Mouse (Mus musculus): Measurements from ENCODE around the gene Scarb1. TPM values are rescaled to one million over a fixed set of nuclear protein-coding genes. Genes with fewer than 3 reads are reported as not detected.

Gene Scarb1
- polyA plus RNA-seq, 1 experiment from 2014 or later = 30.1 TPM

GRCm38 (mm10) chr5:125230463-125230862, 110.4 kb downstream of the Scarb1 start:
- no peak for ATAC-seq (ENCODE audit: low FRiP score, low TSS enrichment)
- 77% methylated on average over 5 of the region's 5 CpGs for WGBS

GRCm38 (mm10) chr5:125229097-125229496, 111.8 kb downstream of the Scarb1 start:
- H3K4me2 ChIP-seq (replicated peaks; ENCODE audit: low read depth) = no peak overlapping the region
- H3K36me3 ChIP-seq (ENCODE audit: control insufficient read depth, insufficient read depth, low read length) = no peaks in the 10 kb centered on the region
- TF ChIP-seq EP300 (optimal IDR thresholded peaks at IDR 0.05) (no peak), CTCF (IDR thresholded peaks at IDR 0.05; ENCODE audit: low read depth) (no peak)
- H3K27me3 ChIP-seq (ENCODE audit: control insufficient read depth, insufficient read depth, low read length) = no peaks in the 10 kb centered on the region
- no peak overlapping the region for H3K4me3 ChIP-seq (ENCODE audit: low read depth, low read length)
- 91% methylated on average over 2 of the region's 2 CpGs for WGBS
- ATAC-seq (ENCODE audit: low FRiP score, low TSS enrichment) (no peak), DNase-seq (ENCODE audit: low spot score) (no peak)
- no peak overlapping the region for H3K9ac ChIP-seq (ENCODE audit: low read length)
- H3K27ac ChIP-seq (replicated peaks) = no peak overlapping the region
- no peaks in the 10 kb centered on the region for H3K4me1 ChIP-seq (replicated peaks; ENCODE audit: control insufficient read depth, insufficient read depth)
- H3K9me3 ChIP-seq (ENCODE audit: control insufficient read depth, low read length) = no peaks in the 10 kb centered on the region

More at GRCm38 (mm10) chr5:125230463-125230862, 110.4 kb downstream of the Scarb1 start:
- Histone ChIP-seq H3K36me3 (ENCODE audit: control insufficient read depth, insufficient read depth, low read length) (no peaks in the 10 kb centered on the region), H3K4me1 (replicated peaks; ENCODE audit: control insufficient read depth, insufficient read depth) (no peaks in the 10 kb centered on the region), H3K4me3 (ENCODE audit: low read depth, low read length) (no peak overlapping the region), H3K9ac (ENCODE audit: low read length) (no peak overlapping the region), H3K4me2 (replicated peaks; ENCODE audit: low read depth) (no peak overlapping the region), H3K9me3 (ENCODE audit: control insufficient read depth, low read length) (no peaks in the 10 kb centered on the region), H3K27me3 (ENCODE audit: control insufficient read depth, insufficient read depth, low read length) (no peaks in the 10 kb centered on the region), H3K27ac (replicated peaks) (no peak overlapping the region)
- TF ChIP-seq CTCF (IDR thresholded peaks at IDR 0.05; ENCODE audit: low read depth) (no peak), EP300 (optimal IDR thresholded peaks at IDR 0.05) (no peak)
- no peak for DNase-seq (ENCODE audit: low spot score)

- no peaks in the 10 kb centered on the region for H3K9me3 ChIP-seq (ENCODE audit: control insufficient read depth, low read length)
- H3K4me2 ChIP-seq (replicated peaks; ENCODE audit: low read depth) = no peak overlapping the region
- no peak for ATAC-seq (ENCODE audit: low FRiP score, low TSS enrichment)
- DNase-seq (ENCODE audit: low spot score) = no peak
- WGBS = 97% methylated on average over 4 of the region's 4 CpGs
- H3K4me1 ChIP-seq (replicated peaks; ENCODE audit: control insufficient read depth, insufficient read depth) = no peaks in the 10 kb centered on the region
- H3K36me3 ChIP-seq (ENCODE audit: control insufficient read depth, insufficient read depth, low read length) = no peaks in the 10 kb centered on the region
- H3K27me3 ChIP-seq (ENCODE audit: control insufficient read depth, insufficient read depth, low read length) = no peaks in the 10 kb centered on the region
- no peak overlapping the region for H3K9ac ChIP-seq (ENCODE audit: low read length)
- no peak overlapping the region for H3K27ac ChIP-seq (replicated peaks)
- no peak overlapping the region for H3K4me3 ChIP-seq (ENCODE audit: low read depth, low read length)
- TF ChIP-seq EP300 (optimal IDR thresholded peaks at IDR 0.05) (no peak), CTCF (IDR thresholded peaks at IDR 0.05; ENCODE audit: low read depth) (peak; percentile 38)
These were observed 113.2 kb downstream of the Scarb1 start for GRCm38 (mm10) chr5:125227699-125228098.

Other genes with a start within 250 kb of the Scarb1 start
- gene Ncor2, start 161.9 kb downstream of the Scarb1 start, polyA plus RNA-seq (2015; fragmentation: Nextera tagmentation; extraction: Ambion mirVana) = 11.1 and 12.1 TPM in 2 replicates
- 0.51 and 0.56 TPM in 2 replicates for gene Gm10382, start 48.2 kb upstream of the Scarb1 start, polyA plus RNA-seq (2015; fragmentation: Nextera tagmentation; extraction: Ambion mirVana)
- 537 and 549 TPM in 2 replicates for gene Ubc, start 49.1 kb upstream of the Scarb1 start, polyA plus RNA-seq (2015; fragmentation: Nextera tagmentation; extraction: Ambion mirVana)
- 3.3 and 4.5 TPM in 2 replicates for gene Dhx37, start 93.0 kb upstream of the Scarb1 start, polyA plus RNA-seq (2015; fragmentation: Nextera tagmentation; extraction: Ambion mirVana)
- 25.3 and 27.9 TPM in 2 replicates for gene Bri3bp, start 100.5 kb upstream of the Scarb1 start, polyA plus RNA-seq (2015; fragmentation: Nextera tagmentation; extraction: Ambion mirVana)
- 39.7 and 41.4 TPM in 2 replicates for gene Aacs, start 134.7 kb upstream of the Scarb1 start, polyA plus RNA-seq (2015; fragmentation: Nextera tagmentation; extraction: Ambion mirVana)
- 0.21 and 0.30 TPM in 2 replicates for gene Tmem132b, start 190.7 kb upstream of the Scarb1 start, polyA plus RNA-seq (2015; fragmentation: Nextera tagmentation; extraction: Ambion mirVana)